Mouse (Mus musculus) erythroblast, embryonic 14.5 days (primary cell): ENCODE data around the gene Palm3.

Experiments
- GATA1 ChIP-seq: IDR thresholded peaks from 2 replicates; pipeline ENCODE4 v1.6.1; 2012; ENCODE audit warnings: low read length, inconsistent platforms, mixed read lengths
- TAL1 ChIP-seq: IDR thresholded peaks from 3 replicates; pipeline ENCODE4 v1.6.1; 2012; ENCODE audit warnings: low read length, inconsistent platforms, mixed read lengths

DNA sequence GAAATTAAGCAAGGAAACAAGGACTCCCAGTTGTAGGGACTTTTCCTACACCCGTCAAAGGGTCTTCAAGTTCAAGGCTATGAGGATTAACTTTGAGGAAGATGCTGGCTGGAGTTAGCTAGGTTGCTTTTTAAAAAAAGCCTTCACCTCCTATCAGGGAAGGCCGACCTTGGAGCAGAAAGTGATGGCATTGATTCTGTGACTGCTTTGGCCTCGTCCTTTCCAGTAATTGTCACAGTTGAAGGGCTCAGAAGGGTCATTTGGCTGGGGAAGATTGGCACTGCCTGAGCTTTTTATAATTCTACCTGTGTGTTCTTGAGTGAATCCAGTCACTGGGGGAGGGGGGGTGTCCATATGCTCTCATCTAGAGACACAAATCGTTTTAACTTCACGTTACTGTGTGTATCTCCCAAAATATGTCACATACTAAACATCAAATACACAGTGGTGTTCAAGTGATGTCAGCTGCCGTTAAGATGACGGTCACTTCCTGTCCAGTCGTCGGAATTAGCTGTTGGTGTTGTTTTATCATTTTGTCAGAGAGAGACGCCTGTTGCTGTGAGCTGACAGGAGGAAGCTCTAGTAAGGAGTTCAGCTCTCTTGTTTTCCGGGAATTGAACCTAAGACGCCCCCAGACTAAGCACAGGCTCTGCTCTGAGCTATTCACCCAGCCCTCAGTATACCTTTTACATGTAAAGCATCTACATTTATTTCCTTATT lies 47.2 kb downstream of the Palm3 start:
- TF ChIP-seq TAL1 (no peak), GATA1 (no peak)
